Mouse (Mus musculus) small intestine, adult 2 months (tissue): ENCODE results near the gene Mef2c.

Source experiments
- CTCF ChIP-seq: fragments of 200-500 bp; IDR thresholded peaks from 2 replicates; pipeline ENCODE4 v1.5.1; 2012; ENCODE audit warnings: low read depth, mild to moderate bottlenecking, control low read depth, inconsistent platforms, low read length, moderate library complexity, mixed read lengths; ENCODE audit not compliant: insufficient replicate concordance, insufficient read length; ENCODE audit errors: extremely low read depth
- POLR2A ChIP-seq: fragments of 200-500 bp; IDR thresholded peaks from 2 replicates; pipeline ENCODE4 v1.6.1; 2012; ENCODE audit warnings: low read depth, mild to moderate bottlenecking, control low read depth, inconsistent platforms, low read length, moderate library complexity

DNA sequence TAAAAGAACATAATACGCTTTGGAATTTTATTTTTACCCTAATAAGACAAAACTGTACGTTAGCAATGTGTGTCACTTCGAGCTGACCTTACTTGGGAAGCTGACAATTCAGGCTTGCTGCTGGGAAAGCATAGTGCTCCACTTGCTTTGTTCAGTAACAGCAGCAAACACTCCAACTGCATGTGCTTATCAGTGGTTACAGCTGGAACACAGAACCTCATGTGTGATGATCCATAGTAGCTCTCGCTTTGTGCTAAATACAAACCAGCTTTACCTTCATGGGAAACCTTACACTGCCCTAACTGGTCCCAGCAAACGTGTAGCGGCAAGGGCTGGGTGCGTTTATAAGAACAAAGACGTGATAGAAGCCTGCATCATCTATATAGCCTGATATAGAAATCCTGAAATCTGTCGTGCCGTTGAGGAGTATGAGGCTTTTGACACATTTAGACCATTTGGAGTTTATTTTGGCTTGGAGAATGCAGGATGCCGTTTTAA is 65.0 kb downstream of the Mef2c start:
- TF ChIP-seq CTCF (no peak), POLR2A (no peak)
